Mouse (Mus musculus): ENCODE measurements around the gene Tbck.

Tbck gene

GRCm38 (mm10) chr3:132858849-132859248 lies 174.9 kb downstream of the Tbck start:
- peaks cover 35% of the 10 kb centered on the region for H3K4me1 ChIP-seq (replicated peaks; ENCODE audit: low read depth, low read length)
- H3K4me3 ChIP-seq (replicated peaks; ENCODE audit: low read length), result 0 out of 2 replicates have a peak overlapping the region, but pooled peaks have one; percentile 32
- no peak for TF ChIP-seq CTCF (conservative IDR thresholded peaks at IDR 0.05; ENCODE audit: low read length)
- TF ChIP-seq NANOG (IDR thresholded peaks at IDR 0.05; ENCODE audit: borderline replicate concordance, low read length), result no peak
- TF ChIP-seq POU5F1 (IDR thresholded peaks at IDR 0.05; ENCODE audit: borderline replicate concordance, low read length), result no peak

DNA sequence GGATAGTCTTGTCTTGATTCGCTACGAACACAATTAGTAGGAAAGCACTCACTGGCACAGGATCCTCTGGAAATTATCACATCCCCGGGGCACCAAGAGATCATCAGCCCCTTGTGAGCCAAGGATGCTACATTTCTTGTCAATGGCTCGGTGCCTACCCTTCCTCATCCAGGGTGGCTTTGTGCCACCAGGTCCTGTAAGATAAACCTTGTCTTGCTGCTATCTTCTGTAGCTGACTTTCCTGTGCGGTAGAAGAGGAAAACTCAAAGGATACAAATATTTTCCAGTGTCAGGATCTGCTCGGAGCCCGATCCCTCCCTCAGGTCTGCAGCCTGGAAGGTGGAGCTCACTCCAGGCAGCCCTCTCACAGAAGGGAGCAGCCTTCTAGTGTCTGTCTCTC lies 175.6 kb downstream of the Tbck start:
- Histone ChIP-seq H3K4me3 (replicated peaks; ENCODE audit: low read length) (no peak overlapping the region), H3K36me3 (ENCODE audit: insufficient read depth, low read length) (no peaks in the 10 kb centered on the region), H3K27me3 (ENCODE audit: insufficient read depth, low read length) (peaks cover 19% of the 10 kb centered on the region), H3K9me3 (ENCODE audit: low read length) (no peaks in the 10 kb centered on the region), H3K4me1 (replicated peaks; ENCODE audit: low read depth, low read length) (peaks cover 43% of the 10 kb centered on the region)
- TF ChIP-seq POU5F1 (IDR thresholded peaks at IDR 0.05; ENCODE audit: borderline replicate concordance, low read length), result no peak
- no peak for TF ChIP-seq CTCF (conservative IDR thresholded peaks at IDR 0.05; ENCODE audit: low read length)
- TF ChIP-seq NANOG (IDR thresholded peaks at IDR 0.05; ENCODE audit: borderline replicate concordance, low read length), result no peak

More at GRCm38 (mm10) chr3:132858849-132859248, 174.9 kb downstream of the Tbck start:
- H3K36me3 ChIP-seq (ENCODE audit: insufficient read depth, low read length), result no peaks in the 10 kb centered on the region
- no peaks in the 10 kb centered on the region for H3K9me3 ChIP-seq (ENCODE audit: low read length)
- peaks cover 14% of the 10 kb centered on the region for H3K27me3 ChIP-seq (ENCODE audit: insufficient read depth, low read length)

GRCm38 (mm10) chr3:132860796-132861195 lies 176.9 kb downstream of the Tbck start:
- TF ChIP-seq POU5F1 (IDR thresholded peaks at IDR 0.05; ENCODE audit: borderline replicate concordance, low read length) (no peak), NANOG (IDR thresholded peaks at IDR 0.05; ENCODE audit: borderline replicate concordance, low read length) (no peak), CTCF (conservative IDR thresholded peaks at IDR 0.05; ENCODE audit: low read length) (no peak)

DNA sequence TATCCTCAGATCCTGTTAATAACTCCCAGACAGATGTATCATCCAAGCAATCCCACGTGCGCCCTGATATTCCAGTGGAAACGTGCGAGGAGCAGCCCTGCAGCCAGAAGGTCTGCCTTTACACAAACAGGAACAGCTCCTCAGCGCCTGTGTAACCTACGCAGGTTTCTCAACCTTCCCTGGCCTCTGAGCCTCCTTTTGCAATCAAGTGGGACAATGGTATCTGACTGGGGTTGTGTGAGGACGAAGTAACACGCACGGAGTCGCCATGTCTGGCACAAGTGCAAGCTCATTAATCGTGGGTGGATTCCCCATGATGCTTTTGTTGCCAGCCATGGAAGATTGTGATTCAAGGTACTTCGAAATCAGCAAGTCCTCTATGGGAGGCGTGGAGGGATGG lies 179.9 kb downstream of the Tbck start:
- TF ChIP-seq CTCF (conservative IDR thresholded peaks at IDR 0.05; ENCODE audit: low read length) (no peak), POU5F1 (IDR thresholded peaks at IDR 0.05; ENCODE audit: borderline replicate concordance, low read length) (no peak), NANOG (IDR thresholded peaks at IDR 0.05; ENCODE audit: borderline replicate concordance, low read length) (no peak)
- no peaks in the 10 kb centered on the region for H3K36me3 ChIP-seq (ENCODE audit: insufficient read depth, low read length)
- no peak overlapping the region for H3K4me3 ChIP-seq (replicated peaks; ENCODE audit: low read length)
- H3K9me3 ChIP-seq (ENCODE audit: low read length), result no peaks in the 10 kb centered on the region
- H3K4me1 ChIP-seq (replicated peaks; ENCODE audit: low read depth, low read length), result peaks cover 32% of the 10 kb centered on the region
- H3K27me3 ChIP-seq (ENCODE audit: insufficient read depth, low read length), result peaks cover 22% of the 10 kb centered on the region

More at GRCm38 (mm10) chr3:132860796-132861195, 176.9 kb downstream of the Tbck start:
- Histone ChIP-seq H3K4me3 (replicated peaks; ENCODE audit: low read length) (no peak overlapping the region), H3K27me3 (ENCODE audit: insufficient read depth, low read length) (peaks cover 22% of the 10 kb centered on the region), H3K9me3 (ENCODE audit: low read length) (no peaks in the 10 kb centered on the region), H3K4me1 (replicated peaks; ENCODE audit: low read depth, low read length) (peaks cover 40% of the 10 kb centered on the region), H3K36me3 (ENCODE audit: insufficient read depth, low read length) (no peaks in the 10 kb centered on the region)

- TF ChIP-seq CTCF (conservative IDR thresholded peaks at IDR 0.05; ENCODE audit: low read length) (no peak), NANOG (IDR thresholded peaks at IDR 0.05; ENCODE audit: borderline replicate concordance, low read length) (no peak), POU5F1 (IDR thresholded peaks at IDR 0.05; ENCODE audit: borderline replicate concordance, low read length) (no peak)
Observed at GRCm38 (mm10) chr3:132864329-132864919, 180.5 kb downstream of the Tbck start.

DNA sequence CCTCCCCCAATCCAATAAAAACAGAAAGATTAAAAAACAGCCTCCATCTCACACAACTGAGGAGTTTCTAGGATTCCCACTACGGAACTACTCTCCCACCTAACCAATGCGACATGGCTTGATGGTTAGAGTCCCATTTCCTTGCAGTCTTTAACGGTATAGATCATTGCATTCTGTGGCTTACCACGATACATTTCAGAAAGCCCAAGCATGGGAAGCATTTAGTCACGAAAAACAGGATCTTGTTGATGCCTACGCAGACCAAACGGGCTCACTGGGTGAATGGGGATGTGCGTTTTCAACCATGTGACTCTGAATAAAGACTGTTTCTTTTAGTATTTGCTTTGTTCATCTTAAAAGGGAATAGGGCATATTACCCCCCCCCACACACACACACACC lies 181.0 kb downstream of the Tbck start:
- H3K4me3 ChIP-seq (replicated peaks; ENCODE audit: low read length), result no peak overlapping the region
- no peak for TF ChIP-seq NANOG (IDR thresholded peaks at IDR 0.05; ENCODE audit: borderline replicate concordance, low read length)
- no peak for TF ChIP-seq CTCF (conservative IDR thresholded peaks at IDR 0.05; ENCODE audit: low read length)
- no peak for TF ChIP-seq POU5F1 (IDR thresholded peaks at IDR 0.05; ENCODE audit: borderline replicate concordance, low read length)
- no peaks in the 10 kb centered on the region for H3K36me3 ChIP-seq (ENCODE audit: insufficient read depth, low read length)
- H3K4me1 ChIP-seq (replicated peaks; ENCODE audit: low read depth, low read length), result peaks cover 20% of the 10 kb centered on the region
- H3K27me3 ChIP-seq (ENCODE audit: insufficient read depth, low read length), result peaks cover 22% of the 10 kb centered on the region
- no peaks in the 10 kb centered on the region for H3K9me3 ChIP-seq (ENCODE audit: low read length)

More at GRCm38 (mm10) chr3:132864329-132864919, 180.5 kb downstream of the Tbck start:
- no peaks in the 10 kb centered on the region for H3K36me3 ChIP-seq (ENCODE audit: insufficient read depth, low read length)
- H3K27me3 ChIP-seq (ENCODE audit: insufficient read depth, low read length), result peaks cover 22% of the 10 kb centered on the region
- no peak overlapping the region for H3K4me3 ChIP-seq (replicated peaks; ENCODE audit: low read length)
- H3K9me3 ChIP-seq (ENCODE audit: low read length), result no peaks in the 10 kb centered on the region
- H3K4me1 ChIP-seq (replicated peaks; ENCODE audit: low read depth, low read length), result peaks cover 26% of the 10 kb centered on the region

- no peaks in the 10 kb centered on the region for H3K9me3 ChIP-seq (ENCODE audit: low read length)
- H3K36me3 ChIP-seq (ENCODE audit: insufficient read depth, low read length), result no peaks in the 10 kb centered on the region
- no peak overlapping the region for H3K4me3 ChIP-seq (replicated peaks; ENCODE audit: low read length)
- H3K27me3 ChIP-seq (ENCODE audit: insufficient read depth, low read length), result peaks cover 20% of the 10 kb centered on the region
- TF ChIP-seq NANOG (IDR thresholded peaks at IDR 0.05; ENCODE audit: borderline replicate concordance, low read length) (no peak), POU5F1 (IDR thresholded peaks at IDR 0.05; ENCODE audit: borderline replicate concordance, low read length) (no peak), CTCF (conservative IDR thresholded peaks at IDR 0.05; ENCODE audit: low read length) (no peak)
- H3K4me1 ChIP-seq (replicated peaks; ENCODE audit: low read depth, low read length), result peaks cover 14% of the 10 kb centered on the region
Observed at GRCm38 (mm10) chr3:132865596-132865995, 181.7 kb downstream of the Tbck start.

DNA sequence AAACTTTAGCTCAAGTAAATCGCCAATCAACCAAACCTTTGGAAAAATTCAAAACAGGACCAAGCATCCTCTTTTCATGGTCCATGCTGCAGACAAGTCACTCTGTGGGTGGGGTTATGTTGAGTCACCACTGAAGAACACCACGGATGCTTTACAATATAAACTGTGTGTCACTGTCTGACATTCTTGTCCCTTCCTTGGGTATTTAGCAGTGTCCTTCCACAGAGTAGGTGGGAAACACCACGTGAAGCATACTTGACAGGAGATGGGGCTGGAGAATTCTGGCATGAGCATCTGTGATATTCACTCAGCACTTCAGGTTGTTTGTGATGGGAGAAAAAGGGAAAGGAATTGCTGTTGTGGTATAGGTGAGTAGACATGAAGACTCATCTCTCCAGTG lies 183.0 kb downstream of the Tbck start:
- peaks cover 9% of the 10 kb centered on the region for H3K4me1 ChIP-seq (replicated peaks; ENCODE audit: low read depth, low read length)
- no peak for TF ChIP-seq POU5F1 (IDR thresholded peaks at IDR 0.05; ENCODE audit: borderline replicate concordance, low read length)
- no peak overlapping the region for H3K4me3 ChIP-seq (replicated peaks; ENCODE audit: low read length)
- no peaks in the 10 kb centered on the region for H3K9me3 ChIP-seq (ENCODE audit: low read length)
- H3K36me3 ChIP-seq (ENCODE audit: insufficient read depth, low read length), result no peaks in the 10 kb centered on the region
- H3K27me3 ChIP-seq (ENCODE audit: insufficient read depth, low read length), result peaks cover 22% of the 10 kb centered on the region

DNA sequence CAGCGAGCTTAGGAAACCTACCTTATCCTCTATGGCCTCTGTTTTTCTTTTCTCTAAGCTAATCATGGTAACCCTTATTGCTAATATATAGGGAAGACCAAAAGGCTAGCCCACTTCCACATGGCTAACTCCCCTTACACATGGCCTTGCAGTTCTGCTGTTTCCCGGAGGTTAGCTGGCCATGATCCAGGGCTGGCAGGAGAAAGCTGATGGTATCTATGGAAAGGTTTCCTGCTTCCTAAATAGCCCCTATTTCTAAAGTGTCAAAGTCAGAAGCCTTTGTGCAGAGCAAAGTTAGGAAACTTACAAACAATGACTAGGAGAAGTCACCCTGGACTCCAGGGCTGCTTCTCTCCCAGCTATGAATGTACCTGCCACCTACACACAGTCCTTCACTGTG lies 184.9 kb downstream of the Tbck start:
- H3K4me1 ChIP-seq (replicated peaks; ENCODE audit: low read depth, low read length), result peaks cover 7% of the 10 kb centered on the region
- no peak for TF ChIP-seq CTCF (conservative IDR thresholded peaks at IDR 0.05; ENCODE audit: low read length)
- no peak for TF ChIP-seq POU5F1 (IDR thresholded peaks at IDR 0.05; ENCODE audit: borderline replicate concordance, low read length)
- TF ChIP-seq NANOG (IDR thresholded peaks at IDR 0.05; ENCODE audit: borderline replicate concordance, low read length), result no peak
- H3K36me3 ChIP-seq (ENCODE audit: insufficient read depth, low read length), result no peaks in the 10 kb centered on the region
- H3K9me3 ChIP-seq (ENCODE audit: low read length), result no peaks in the 10 kb centered on the region
- H3K27me3 ChIP-seq (ENCODE audit: insufficient read depth, low read length), result peaks cover 12% of the 10 kb centered on the region; the same call in 1 of the 2 replicates
- no peak overlapping the region for H3K4me3 ChIP-seq (replicated peaks; ENCODE audit: low read length)
